Mouse (Mus musculus) urinary bladder, postnatal 0 days (tissue): ENCODE results near the gene Ms4a6b. TPM values are rescaled to one million over a fixed set of nuclear protein-coding genes. Genes with fewer than 3 reads are reported as not detected.

Source experiments
- polyA plus RNA-seq: library from polyadenylated mRNA; unstranded; fragments of >200 nt; fragmentation: Nextera tagmentation; extraction: Ambion mirVana; gene quantifications from 2 replicates; pipeline ENCODE4 v1.2.1, GENCODE M21; 2015

Ms4a6b gene
- polyA plus RNA-seq = 8.9 and 10.9 TPM in 2 replicates

GRCm38 (mm10) chr19:11516246-11516645 lies at the start of gene Ms4a6b:
Ms4a6b (plus strand) TSS chr19:11516512.

GRCm38 (mm10) chr19:11469215-11469614 lies 47.1 kb upstream of the Ms4a6b start, which contains the start of gene Ms4a6c:
Ms4a6c (plus strand) TSS chr19:11469366.

GRCm38 (mm10) chr19:11485746-11486145 lies 30.6 kb upstream of the Ms4a6b start, which contains the start of gene Gm8369:
Gm8369 (plus strand) TSS chr19:11485938.

GRCm38 (mm10) chr19:11536593-11536992 lies 20.3 kb downstream of the Ms4a6b start, which contains the start of gene Ms4a4d:
Ms4a4d (plus strand) TSS chr19:11536801.

Other genes with a start within 250 kb of the Ms4a6b start
- gene Ms4a5, start 232.6 kb upstream of the Ms4a6b start, polyA plus RNA-seq = not detected in 2 replicates
- gene Ms4a14, start 202.1 kb upstream of the Ms4a6b start, polyA plus RNA-seq = 0.06 and 0.08 TPM in 2 replicates
- 9.4 and 14.2 TPM in 2 replicates for gene Ms4a7, start 180.4 kb upstream of the Ms4a6b start, polyA plus RNA-seq
- 11.4 and 16.9 TPM in 2 replicates for gene Ms4a4a, start 141.0 kb upstream of the Ms4a6b start, polyA plus RNA-seq
- gene Ms4a4c, start 111.7 kb upstream of the Ms4a6b start, polyA plus RNA-seq = 0.64 and 1.1 TPM in 2 replicates
- 0.28 TPM in 1 of 2 replicates, not detected in the other for gene Ms4a4b, start 73.0 kb upstream of the Ms4a6b start, polyA plus RNA-seq
- gene Ms4a6c, start 47.1 kb upstream of the Ms4a6b start, polyA plus RNA-seq = 15.8 and 18.6 TPM in 2 replicates
- gene Gm8369, start 30.6 kb upstream of the Ms4a6b start, polyA plus RNA-seq = 0.30 TPM in 1 of 2 replicates, not detected in the other
- gene Ms4a4d, start 20.3 kb downstream of the Ms4a6b start, polyA plus RNA-seq = 37.8 and 41.1 TPM in 2 replicates
- 16.0 and 35.0 TPM in 2 replicates for gene Ms4a6d, start 88.3 kb downstream of the Ms4a6b start, polyA plus RNA-seq
- gene Ms4a2, start 107.2 kb downstream of the Ms4a6b start, polyA plus RNA-seq = 0.22 and 0.35 TPM in 2 replicates
- not detected in 2 replicates for gene Ms4a3, start 124.3 kb downstream of the Ms4a6b start, polyA plus RNA-seq
- gene Oosp2, start 144.0 kb downstream of the Ms4a6b start, polyA plus RNA-seq = not detected in 2 replicates
- gene Oosp1, start 174.6 kb downstream of the Ms4a6b start, polyA plus RNA-seq = not detected in 2 replicates
- not detected in 2 replicates for gene Oosp3, start 180.5 kb downstream of the Ms4a6b start, polyA plus RNA-seq
- gene Gif, start 231.0 kb downstream of the Ms4a6b start, polyA plus RNA-seq = not detected in 2 replicates